ENCODE assay signal across 27 mouse cellular contexts in the genomic region with DNA sequence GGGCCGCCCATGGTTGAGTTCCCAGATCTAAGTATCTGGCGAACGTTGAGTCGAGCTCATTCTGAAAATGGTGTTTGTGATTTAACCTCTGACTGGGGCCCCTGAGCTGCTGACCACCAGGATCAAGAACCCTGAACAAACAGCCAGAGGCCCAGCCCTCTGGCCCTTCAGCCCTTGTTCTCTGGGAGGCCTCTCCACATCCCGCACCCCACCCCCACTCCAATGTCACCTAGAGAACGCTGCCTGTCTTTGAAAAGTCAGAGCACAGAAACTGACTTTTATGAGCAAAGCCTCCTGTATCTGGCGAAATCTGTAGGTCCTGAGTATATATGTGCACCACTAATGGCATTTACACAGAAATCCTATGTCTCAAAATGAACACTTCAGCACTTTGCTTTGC. TPM values are rescaled to one million over a fixed set of nuclear protein-coding genes. Genes with fewer than 3 reads are reported as not detected.
DNase-seq lines count a peak whose midpoint lies in the region; ATAC-seq lines count a peak whose summit lies in the region.
"Had no signal": no experiment of that assay in that cellular context is flagged by ENCODE, and none has a peak within 500 bp of the region (broad histone marks: within the 10 kb centered on the region; RNA-seq: fewer than 3 reads in every experiment).

No protein-coding gene starts in this region.

- WGBS in heart, embryonic 10.5 days = 29% methylated on average over 7 of the region's 7 CpGs
- 44% methylated on average over 7 of the region's 7 CpGs for WGBS in intestine, embryonic 16.5 days
- WGBS in intestine, embryonic 15.5 days = 31% methylated on average over 7 of the region's 7 CpGs
- WGBS in midbrain, embryonic 11.5 days = 54% methylated on average over 7 of the region's 7 CpGs
- 53% methylated on average over 7 of the region's 7 CpGs for WGBS in midbrain, embryonic 13.5 days

- H3K4me2 ChIP-seq in intestine, embryonic 16.5 days (ENCODE audit: low read depth, low read length) = no peak overlapping the region
- no peak overlapping the region for H3K4me2 ChIP-seq in intestine, embryonic 15.5 days (replicated peaks)
- no peak overlapping the region for H3K4me2 ChIP-seq in midbrain, embryonic 11.5 days
- H3K4me2 ChIP-seq in midbrain, embryonic 13.5 days (replicated peaks) = no peak overlapping the region
- H3K4me2 ChIP-seq: hindbrain, embryonic 12.5 days; limb, embryonic 15.5 days; neural tube, embryonic 13.5 days had no signal

- H3K27ac ChIP-seq in heart, embryonic 10.5 days = peak overlapping the region; percentile 84
- peak overlapping the region; percentile 23; the same call in 1 of the 2 replicates for H3K27ac ChIP-seq in intestine, embryonic 16.5 days (ENCODE audit: low read length)
- no peak overlapping the region for H3K27ac ChIP-seq in intestine, embryonic 15.5 days
- H3K27ac ChIP-seq in midbrain, embryonic 11.5 days (ENCODE audit: low read depth, low read length) = no peak overlapping the region
- no peak overlapping the region for H3K27ac ChIP-seq in midbrain, embryonic 13.5 days
- H3K27ac ChIP-seq: hindbrain, embryonic 12.5 days; limb, embryonic 15.5 days; midbrain, embryonic 10.5 days; neural tube, embryonic 13.5 days had no signal

- no peaks in the 10 kb centered on the region for H3K36me3 ChIP-seq in heart, embryonic 10.5 days
- no peaks in the 10 kb centered on the region for H3K36me3 ChIP-seq in intestine, embryonic 16.5 days (ENCODE audit: control insufficient read depth, insufficient read depth, low read length)
- no peaks in the 10 kb centered on the region for H3K36me3 ChIP-seq in intestine, embryonic 15.5 days
- no peaks in the 10 kb centered on the region for H3K36me3 ChIP-seq in midbrain, embryonic 11.5 days (ENCODE audit: control insufficient read depth, insufficient read depth, low read length)
- no peaks in the 10 kb centered on the region for H3K36me3 ChIP-seq in midbrain, embryonic 13.5 days
- H3K36me3 ChIP-seq: hindbrain, embryonic 12.5 days; limb, embryonic 15.5 days; midbrain, embryonic 10.5 days; neural tube, embryonic 13.5 days had no signal

- peak; percentile 40; the same call in 1 of the 2 replicates for ATAC-seq in intestine, embryonic 16.5 days
- no peak for ATAC-seq in intestine, embryonic 15.5 days
- ATAC-seq in midbrain, embryonic 11.5 days (ENCODE audit: low FRiP score) = no peak
- no peak for ATAC-seq in midbrain, embryonic 13.5 days
- ATAC-seq: forebrain, embryonic 14.5 days; inflammation-experienced regulatory T-cells, adult 6 months; liver, postnatal 0 days had no signal

- DNase-seq in heart, embryonic 10.5 days (ENCODE audit: low spot score) = no peak
- no peak for DNase-seq in heart, adult 11 months
- peak; percentile 86 for DNase-seq in midbrain, embryonic 11.5 days (ENCODE audit: low spot score, missing footprints)
- no peak for DNase-seq in adrenal gland, postnatal 25 days
- DNase-seq: adrenal gland, adult 8-10 months; cerebellum, adult 11 months; cerebellum, postnatal 14 days; gastrocnemius, postnatal 25 days; layer of hippocampus, adult 9-11 months; liver, postnatal 0 days; lung, postnatal 4 days; right cerebral cortex, postnatal 14 days; thymus, postnatal 14 days had no signal

- H3K27me3 ChIP-seq in heart, embryonic 10.5 days (ENCODE audit: insufficient read depth, poor library complexity, severe bottlenecking) = no peaks in the 10 kb centered on the region
- no peaks in the 10 kb centered on the region for H3K27me3 ChIP-seq in intestine, embryonic 16.5 days (replicated peaks; ENCODE audit: control insufficient read depth, insufficient read depth, low read length)
- no peaks in the 10 kb centered on the region for H3K27me3 ChIP-seq in intestine, embryonic 15.5 days (replicated peaks)
- H3K27me3 ChIP-seq in midbrain, embryonic 11.5 days (ENCODE audit: control insufficient read depth, insufficient read depth, low read length) = no peaks in the 10 kb centered on the region
- no peaks in the 10 kb centered on the region for H3K27me3 ChIP-seq in midbrain, embryonic 13.5 days
- H3K27me3 ChIP-seq: CH12.LX; hindbrain, embryonic 12.5 days; limb, embryonic 15.5 days; neural tube, embryonic 13.5 days had no signal

- H3K9me3 ChIP-seq in heart, embryonic 10.5 days = no peaks in the 10 kb centered on the region
- H3K9me3 ChIP-seq in intestine, embryonic 16.5 days (ENCODE audit: control insufficient read depth, low read length) = no peaks in the 10 kb centered on the region
- no peaks in the 10 kb centered on the region for H3K9me3 ChIP-seq in intestine, embryonic 15.5 days
- H3K9me3 ChIP-seq in midbrain, embryonic 11.5 days (ENCODE audit: control insufficient read depth, low read length) = no peaks in the 10 kb centered on the region
- no peaks in the 10 kb centered on the region for H3K9me3 ChIP-seq in midbrain, embryonic 13.5 days
- H3K9me3 ChIP-seq: hindbrain, embryonic 12.5 days; limb, embryonic 15.5 days; midbrain, embryonic 10.5 days; neural tube, embryonic 13.5 days had no signal

- H3K4me1 ChIP-seq in heart, embryonic 10.5 days = peaks cover 34% of the 10 kb centered on the region
- H3K4me1 ChIP-seq in intestine, embryonic 16.5 days (ENCODE audit: control insufficient read depth, insufficient read depth, low read length) = peaks cover 12% of the 10 kb centered on the region; the same call in 1 of the 2 replicates
- 0 out of 2 replicates have a peak, but pooled peaks cover 2% of the 10 kb centered on the region for H3K4me1 ChIP-seq in intestine, embryonic 15.5 days (replicated peaks)
- H3K4me1 ChIP-seq in midbrain, embryonic 11.5 days (ENCODE audit: control insufficient read depth, insufficient read depth, low read length) = no peaks in the 10 kb centered on the region
- no peaks in the 10 kb centered on the region for H3K4me1 ChIP-seq in midbrain, embryonic 13.5 days (replicated peaks)
- H3K4me1 ChIP-seq: hindbrain, embryonic 12.5 days; neural tube, embryonic 13.5 days had no signal

- no peak overlapping the region for H3K9ac ChIP-seq in intestine, embryonic 16.5 days (ENCODE audit: low read depth, low read length)
- no peak overlapping the region for H3K9ac ChIP-seq in intestine, embryonic 15.5 days
- no peak overlapping the region for H3K9ac ChIP-seq in midbrain, embryonic 11.5 days (ENCODE audit: low read length)
- H3K9ac ChIP-seq in midbrain, embryonic 13.5 days (replicated peaks) = no peak overlapping the region
- H3K9ac ChIP-seq: hindbrain, embryonic 12.5 days; limb, embryonic 15.5 days; liver, postnatal 0 days; neural tube, embryonic 13.5 days had no signal

- H3K4me3 ChIP-seq in heart, embryonic 10.5 days = no peak overlapping the region
- no peak overlapping the region for H3K4me3 ChIP-seq in intestine, embryonic 16.5 days (ENCODE audit: low read length)
- H3K4me3 ChIP-seq in intestine, embryonic 15.5 days (replicated peaks) = no peak overlapping the region
- no peak overlapping the region for H3K4me3 ChIP-seq in midbrain, embryonic 11.5 days (ENCODE audit: low read depth, low read length)
- no peak overlapping the region for H3K4me3 ChIP-seq in midbrain, embryonic 13.5 days (replicated peaks)
- H3K4me3 ChIP-seq: erythroblast, embryonic 14.5 days; hindbrain, embryonic 12.5 days; limb, embryonic 15.5 days; midbrain, embryonic 10.5 days; neural tube, embryonic 13.5 days had no signal

RNA-seq across cellular contexts. Expression of a gene that starts 11.7 kb away (rescaled TPM):
- not detected in 2 replicates for polyA plus RNA-seq in heart, embryonic 10.5 days (2016; fragmentation: Nextera tagmentation; extraction: Ambion mirVana)
- not detected in 2 replicates for polyA plus RNA-seq in intestine, embryonic 16.5 days (2015; fragmentation: Nextera tagmentation; extraction: Ambion mirVana)
- not detected in 2 replicates for polyA plus RNA-seq in intestine, embryonic 15.5 days (2015; fragmentation: Nextera tagmentation; extraction: Ambion mirVana)
- not detected in 2 replicates for polyA plus RNA-seq in midbrain, embryonic 11.5 days (2014; fragmentation: Nextera tagmentation; extraction: Ambion mirVana)
- polyA plus RNA-seq in midbrain, embryonic 13.5 days (2015; fragmentation: Nextera tagmentation; extraction: Ambion mirVana) = not detected in 2 replicates
- not detected in 2 replicates for total RNA-seq in adrenal gland, postnatal 25 days (2021)
- total RNA-seq: adrenal gland, adult 8-10 months; CH12.LX; gastrocnemius, postnatal 25 days had no signal
- polyA plus RNA-seq: brain, embryonic 14.5 days; embryonic facial prominence, embryonic 11.5 days; erythroblast, embryonic 14.5 days; forebrain, embryonic 14.5 days; hindbrain, embryonic 12.5 days; inflammation-experienced regulatory T-cells, adult 6 months; limb, embryonic 15.5 days; liver, postnatal 0 days; midbrain, embryonic 10.5 days; neural tube, embryonic 13.5 days; spleen, adult 2 months had no signal

RNA-seq across cellular contexts. Expression of a gene that starts 36.2 kb away (rescaled TPM):
- 66.1 and 102 TPM in 2 replicates for polyA plus RNA-seq in heart, embryonic 10.5 days (2016; fragmentation: Nextera tagmentation; extraction: Ambion mirVana)
- 60.4 and 65.1 TPM in 2 replicates for polyA plus RNA-seq in intestine, embryonic 16.5 days (2015; fragmentation: Nextera tagmentation; extraction: Ambion mirVana)
- polyA plus RNA-seq in intestine, embryonic 15.5 days (2015; fragmentation: Nextera tagmentation; extraction: Ambion mirVana) = 73.5 and 81.3 TPM in 2 replicates
- polyA plus RNA-seq in midbrain, embryonic 11.5 days (2014; fragmentation: Nextera tagmentation; extraction: Ambion mirVana) = 17.3 and 18.5 TPM in 2 replicates
- polyA plus RNA-seq in midbrain, embryonic 13.5 days (2015; fragmentation: Nextera tagmentation; extraction: Ambion mirVana) = 12.4 and 15.4 TPM in 2 replicates
- 133 and 138 TPM in 2 replicates for total RNA-seq in adrenal gland, postnatal 25 days (2021)
- polyA plus RNA-seq: inflammation-experienced regulatory T-cells, adult 6 months had no signal

Comparison
In these comparisons a context has a peak if more than half of its experiments do, and no peak if none do; other contexts are left out.
1. H3K27ac ChIP-seq: peak in heart, embryonic 10.5 days (single experiment) and intestine, embryonic 16.5 days (single experiment); none in intestine, embryonic 15.5 days (single experiment), midbrain, embryonic 11.5 days (single experiment) and midbrain, embryonic 13.5 days (single experiment).